Mouse (Mus musculus): ENCODE results near the gene Ackr1. TPM values are rescaled to one million over a fixed set of nuclear protein-coding genes. Genes with fewer than 3 reads are reported as not detected.

The Ackr1 gene
- polyA plus RNA-seq, 2 experiments, result 1.1 to 2.1 TPM

DNA sequence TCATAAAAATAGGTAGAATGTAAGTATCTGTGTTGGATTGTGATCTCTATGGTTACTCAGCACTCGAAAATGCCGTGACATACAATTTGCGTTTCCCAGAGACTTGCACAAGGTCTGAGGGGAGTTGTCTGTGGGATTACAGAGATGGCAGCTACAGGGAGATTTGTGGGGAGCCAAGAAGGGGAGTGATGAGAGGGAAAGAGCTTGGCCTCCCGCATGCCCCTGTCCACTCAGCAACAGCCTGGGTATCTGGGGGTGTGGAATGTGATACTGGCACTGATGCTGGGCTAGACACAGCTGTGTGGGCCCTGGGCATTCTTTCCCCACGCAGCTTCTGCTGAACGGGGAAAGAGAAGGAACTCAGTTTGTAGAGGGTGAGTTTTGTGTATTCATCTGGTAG, 36.9 kb upstream of the Ackr1 start:
- peaks cover 13% of the 10 kb centered on the region for H3K4me1 ChIP-seq (ENCODE audit: control insufficient read depth, insufficient read depth, low read length)
- DNase-seq (ENCODE audit: low spot score), result no peak
- H3K4me3 ChIP-seq (replicated peaks; ENCODE audit: low read length), result no peak overlapping the region
- TF ChIP-seq POLR2A (IDR thresholded peaks at IDR 0.05; ENCODE audit: borderline replicate concordance, extremely low read depth, insufficient read depth, insufficient read length), result no peak
- no peak overlapping the region for H3K4me2 ChIP-seq (replicated peaks; ENCODE audit: low read depth, low read length, severe bottlenecking)
- H3K9ac ChIP-seq (ENCODE audit: low read depth, low read length, severe bottlenecking), result no peak overlapping the region
- H3K36me3 ChIP-seq (ENCODE audit: control insufficient read depth, insufficient read depth, low read length), result no peaks in the 10 kb centered on the region
- H3K27me3 ChIP-seq (ENCODE audit: control insufficient read depth, insufficient read depth, low read length), result peaks cover 37% of the 10 kb centered on the region
- WGBS, result 68% methylated on average over 6 of the region's 6 CpGs
- no peaks in the 10 kb centered on the region for H3K9me3 ChIP-seq (ENCODE audit: control insufficient read depth, low read length)
- ATAC-seq (ENCODE audit: low FRiP score, low read depth), result no peak
- no peak overlapping the region for H3K27ac ChIP-seq (replicated peaks; ENCODE audit: low read depth, low read length)

DNA sequence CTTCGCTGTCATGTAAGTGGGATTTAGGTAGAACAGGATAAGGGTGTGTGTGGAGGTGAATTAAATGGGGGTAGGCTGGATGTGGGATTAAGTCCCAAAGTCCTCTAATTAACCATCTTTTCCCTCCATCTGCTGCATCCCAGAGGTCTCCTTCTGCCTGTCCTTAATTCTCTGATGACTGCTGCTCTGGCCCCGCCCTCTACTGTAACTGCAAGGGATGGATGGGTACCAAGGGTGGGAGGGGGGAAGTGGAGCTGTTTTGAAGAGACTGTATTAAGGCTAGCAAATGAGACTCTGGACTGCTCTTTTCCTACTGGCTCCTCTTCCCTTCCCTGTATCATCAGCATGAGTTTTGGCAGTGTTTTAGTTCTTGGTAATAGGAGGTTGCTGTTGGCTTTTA, 36.1 kb upstream of the Ackr1 start:
- H3K9ac ChIP-seq (ENCODE audit: low read depth, low read length, severe bottlenecking), result no peak overlapping the region
- H3K4me1 ChIP-seq (ENCODE audit: control insufficient read depth, insufficient read depth, low read length), result peaks cover 13% of the 10 kb centered on the region
- DNase-seq (ENCODE audit: low spot score) (no peak), ATAC-seq (ENCODE audit: low FRiP score, low read depth) (no peak)
- TF ChIP-seq POLR2A (IDR thresholded peaks at IDR 0.05; ENCODE audit: borderline replicate concordance, extremely low read depth, insufficient read depth, insufficient read length), result no peak
- H3K4me2 ChIP-seq (replicated peaks; ENCODE audit: low read depth, low read length, severe bottlenecking), result no peak overlapping the region
- H3K4me3 ChIP-seq (replicated peaks; ENCODE audit: low read length), result no peak overlapping the region
- H3K27me3 ChIP-seq (ENCODE audit: control insufficient read depth, insufficient read depth, low read length), result peaks cover 39% of the 10 kb centered on the region
- no peaks in the 10 kb centered on the region for H3K36me3 ChIP-seq (ENCODE audit: control insufficient read depth, insufficient read depth, low read length)
- no peaks in the 10 kb centered on the region for H3K9me3 ChIP-seq (ENCODE audit: control insufficient read depth, low read length)
- H3K27ac ChIP-seq (replicated peaks; ENCODE audit: low read depth, low read length), result no peak overlapping the region
- WGBS, result 62% methylated on average over 2 of the region's 2 CpGs

DNA sequence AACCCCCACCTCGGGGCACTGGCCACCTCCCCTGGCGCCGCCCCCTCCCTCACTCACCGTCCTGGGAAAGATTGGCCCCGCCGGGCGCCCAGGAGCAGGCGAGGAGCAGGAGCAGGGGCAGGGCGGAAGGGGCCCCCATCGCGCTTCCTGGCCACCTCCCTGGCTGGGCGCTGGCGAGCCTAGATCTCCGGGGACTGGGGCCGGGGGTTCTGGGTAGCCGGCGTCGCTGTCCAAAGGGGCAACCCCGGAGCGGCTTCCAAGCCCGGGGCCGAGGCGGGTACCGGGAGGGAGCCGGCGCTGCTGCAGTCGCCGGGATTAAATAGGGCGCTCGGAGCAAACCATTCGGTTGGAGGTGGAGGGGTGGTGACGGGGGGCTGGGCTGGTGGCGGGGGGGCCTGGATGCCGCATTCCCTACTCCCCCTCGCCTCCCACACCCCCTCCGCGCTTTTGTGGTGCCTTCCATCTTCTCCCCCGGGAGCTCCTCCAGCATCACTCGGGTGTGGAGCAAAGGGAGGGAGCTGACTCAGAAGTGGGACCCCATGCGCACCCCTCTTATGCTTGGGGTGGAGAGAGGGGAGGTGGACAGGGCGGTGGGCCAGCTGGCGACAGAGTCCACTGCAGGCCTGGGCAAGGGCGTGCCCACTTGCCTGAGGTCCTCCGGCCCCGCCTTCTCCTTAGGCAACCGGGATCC, 34.0 kb upstream of the Ackr1 start, which contains the start of gene Cadm3:
Gene Cadm3, minus strand, starts transcription at position 340 of the 691 bp plus-strand sequence.
- WGBS, result under 1% methylated on average over 23 of the region's 46 CpGs
- peak; percentile 30; the same call in 1 of the 2 replicates for ATAC-seq (ENCODE audit: low FRiP score, low read depth)
- no peak within 1 kb of the TSS for H3K27ac ChIP-seq (replicated peaks; ENCODE audit: low read depth, low read length)

DNA sequence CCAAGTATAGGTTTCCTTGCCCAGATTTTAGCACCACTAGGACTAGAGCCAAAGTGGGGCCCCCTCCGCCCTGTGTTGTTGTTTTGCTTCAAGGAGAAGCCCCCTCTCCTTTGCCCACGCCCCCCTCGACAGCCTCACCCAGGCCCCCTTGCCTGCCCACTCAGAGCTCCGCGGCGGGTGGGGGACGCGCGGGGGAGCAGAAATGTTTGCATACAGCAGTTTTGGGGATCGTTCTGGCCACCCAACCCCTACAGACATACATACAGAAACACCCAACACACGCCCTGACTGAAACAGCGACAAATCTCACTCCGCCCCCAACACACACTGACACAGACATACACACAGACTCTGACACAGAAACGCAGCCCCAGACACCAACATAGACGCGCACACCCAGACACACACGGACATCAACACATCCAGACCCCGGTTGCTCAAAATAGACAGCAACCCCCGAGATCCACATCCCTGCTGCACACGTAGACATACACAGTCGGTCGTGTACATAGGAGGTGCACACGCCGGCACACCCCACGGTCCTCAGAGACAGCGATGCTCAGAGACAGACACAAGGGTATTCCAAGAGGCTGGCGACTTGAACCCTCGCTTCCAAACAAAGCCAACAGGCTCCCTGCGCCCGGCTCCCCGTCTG, 33.3 kb upstream of the Ackr1 start:
- Histone ChIP-seq H3K9me3 (ENCODE audit: control insufficient read depth, low read length) (no peaks in the 10 kb centered on the region), H3K4me1 (ENCODE audit: control insufficient read depth, insufficient read depth, low read length) (peaks cover 13% of the 10 kb centered on the region), H3K27ac (replicated peaks; ENCODE audit: low read depth, low read length) (no peak overlapping the region), H3K4me2 (replicated peaks; ENCODE audit: low read depth, low read length, severe bottlenecking) (peak overlapping the region; percentile 76), H3K27me3 (ENCODE audit: control insufficient read depth, insufficient read depth, low read length) (peaks cover 39% of the 10 kb centered on the region), H3K36me3 (ENCODE audit: control insufficient read depth, insufficient read depth, low read length) (no peaks in the 10 kb centered on the region), H3K4me3 (replicated peaks; ENCODE audit: low read length) (peak overlapping the region; percentile 43), H3K9ac (ENCODE audit: low read depth, low read length, severe bottlenecking) (peak overlapping the region; percentile 21; the same call in 1 of the 2 replicates)
- no peak for DNase-seq (ENCODE audit: low spot score)
- under 1% methylated on average over 26 of the region's 31 CpGs for WGBS
- TF ChIP-seq POLR2A (IDR thresholded peaks at IDR 0.05; ENCODE audit: borderline replicate concordance, extremely low read depth, insufficient read depth, insufficient read length), result no peak
- ATAC-seq (ENCODE audit: low FRiP score, low read depth), result no peak; the same call in 1 of the 2 replicates

More for the DNA sequence above, 34.0 kb upstream of the Ackr1 start, which contains the start of gene Cadm3:
- Histone ChIP-seq H3K4me1 (ENCODE audit: control insufficient read depth, insufficient read depth, low read length) (peaks cover 13% of the 10 kb centered on the region), H3K36me3 (ENCODE audit: control insufficient read depth, insufficient read depth, low read length) (no peaks in the 10 kb centered on the region), H3K27me3 (ENCODE audit: control insufficient read depth, insufficient read depth, low read length) (peaks cover 39% of the 10 kb centered on the region), H3K4me2 (replicated peaks; ENCODE audit: low read depth, low read length, severe bottlenecking) (peak within 1 kb of the TSS; percentile 76), H3K9ac (ENCODE audit: low read depth, low read length, severe bottlenecking) (peak within 1 kb of the TSS; percentile 21; the same call in 1 of the 2 replicates), H3K4me3 (replicated peaks; ENCODE audit: low read length) (peak within 1 kb of the TSS; percentile 43), H3K9me3 (ENCODE audit: control insufficient read depth, low read length) (no peaks in the 10 kb centered on the region)
- DNase-seq (ENCODE audit: low spot score), result no peak
- no peak for TF ChIP-seq POLR2A (IDR thresholded peaks at IDR 0.05; ENCODE audit: borderline replicate concordance, extremely low read depth, insufficient read depth, insufficient read length)

DNA sequence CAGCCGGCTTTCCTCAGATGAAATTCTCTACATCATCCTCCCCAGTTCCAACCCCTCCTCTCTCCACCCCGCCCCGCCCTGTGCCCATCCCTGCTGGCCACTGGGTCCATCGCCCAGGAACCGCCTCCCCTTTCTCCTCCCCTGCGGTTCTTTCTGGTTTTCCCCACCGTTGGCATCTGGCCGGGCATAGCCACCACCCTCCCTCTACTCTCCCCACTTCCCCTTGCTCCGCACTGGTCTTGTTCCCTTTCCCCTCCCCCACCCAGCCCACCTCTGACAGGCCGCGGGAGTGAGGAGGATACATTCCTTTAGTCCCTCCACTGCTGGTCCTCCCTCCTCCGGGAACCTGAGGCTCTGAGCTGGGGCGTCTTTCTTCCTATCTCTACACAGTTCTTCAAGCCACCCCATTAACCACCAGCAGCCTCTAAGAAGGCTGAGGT, 32.4 kb upstream of the Ackr1 start:
- Histone ChIP-seq H3K36me3 (ENCODE audit: control insufficient read depth, insufficient read depth, low read length) (no peaks in the 10 kb centered on the region), H3K4me1 (ENCODE audit: control insufficient read depth, insufficient read depth, low read length) (peaks cover 13% of the 10 kb centered on the region), H3K9me3 (ENCODE audit: control insufficient read depth, low read length) (no peaks in the 10 kb centered on the region), H3K4me2 (replicated peaks; ENCODE audit: low read depth, low read length, severe bottlenecking) (no peak overlapping the region), H3K27ac (replicated peaks; ENCODE audit: low read depth, low read length) (no peak overlapping the region), H3K9ac (ENCODE audit: low read depth, low read length, severe bottlenecking) (no peak overlapping the region), H3K4me3 (replicated peaks; ENCODE audit: low read length) (no peak overlapping the region), H3K27me3 (ENCODE audit: control insufficient read depth, insufficient read depth, low read length) (peaks cover 39% of the 10 kb centered on the region)
- DNase-seq (ENCODE audit: low spot score), result no peak
- ATAC-seq (ENCODE audit: low FRiP score, low read depth), result no peak
- TF ChIP-seq POLR2A (IDR thresholded peaks at IDR 0.05; ENCODE audit: borderline replicate concordance, extremely low read depth, insufficient read depth, insufficient read length), result no peak
- 1% methylated on average over 13 of the region's 13 CpGs for WGBS
